Mouse (Mus musculus) kidney, postnatal 10 days (tissue): Measurements from ENCODE around the gene Hist1h1a.

Source experiments
- DNase-seq: peaks from one replicate; pipeline ENCODE4 v3.0.0; 2021; ENCODE audit warnings: mixed read lengths

The Hist1h1a gene

GRCm38 (mm10) chr13:23744421-23745380 lies 18.8 kb upstream of the Hist1h1a start:
- no peak for DNase-seq

- peak; percentile 92 for DNase-seq
Observed at GRCm38 (mm10) chr13:23745381-23746161, 17.9 kb upstream of the Hist1h1a start, which contains the start of gene Hist1h3c. Gene Hist1h3c, minus strand, starts transcription at chr13:23745602.

- DNase-seq = peak; percentile 70
Observed at GRCm38 (mm10) chr13:23746201-23747080, 17.0 kb upstream of the Hist1h1a start, which contains the start of gene Hist1h2bb. Gene Hist1h2bb, plus strand, starts transcription at chr13:23746734.

GRCm38 (mm10) chr13:23747081-23747891 lies 16.2 kb upstream of the Hist1h1a start:
- DNase-seq = no peak

- no peak for DNase-seq
Observed at GRCm38 (mm10) chr13:23747892-23748288, 15.6 kb upstream of the Hist1h1a start.

- DNase-seq = no peak
Observed at GRCm38 (mm10) chr13:23749563-23750121, 13.8 kb upstream of the Hist1h1a start.

- peak; percentile 45 for DNase-seq
Observed at GRCm38 (mm10) chr13:23750839-23751477, 12.5 kb upstream of the Hist1h1a start, which contains the start of gene Hist1h2ab. Gene Hist1h2ab, plus strand, starts transcription at chr13:23751126.

- no peak for DNase-seq
Observed at GRCm38 (mm10) chr13:23751478-23751956, 11.9 kb upstream of the Hist1h1a start.

GRCm38 (mm10) chr13:23752067-23752741 lies 11.3 kb upstream of the Hist1h1a start, which contains the start of gene Hist1h3b:
Gene Hist1h3b, plus strand, starts transcription at chr13:23752267.
- DNase-seq = peak; percentile 95

GRCm38 (mm10) chr13:23752742-23753172 lies 10.7 kb upstream of the Hist1h1a start:
- DNase-seq = no peak

- DNase-seq = no peak
Observed at GRCm38 (mm10) chr13:23753314-23754078, 10.0 kb upstream of the Hist1h1a start.

GRCm38 (mm10) chr13:23755000-23755399 lies 8.5 kb upstream of the Hist1h1a start:
- no peak for DNase-seq

GRCm38 (mm10) chr13:23756790-23757189 lies 6.7 kb upstream of the Hist1h1a start, which contains the start of gene Hist1h4b:
Gene Hist1h4b, plus strand, starts transcription at chr13:23757013.
- peak; percentile 93 for DNase-seq

- DNase-seq = no peak
Observed at GRCm38 (mm10) chr13:23757211-23757773, 6.2 kb upstream of the Hist1h1a start.

- DNase-seq = no peak
Observed at GRCm38 (mm10) chr13:23757921-23758320, 5.5 kb upstream of the Hist1h1a start.

- no peak for DNase-seq
Observed at GRCm38 (mm10) chr13:23759251-23759771, 4.2 kb upstream of the Hist1h1a start.

- DNase-seq = no peak
Observed at GRCm38 (mm10) chr13:23759916-23760239, 3.6 kb upstream of the Hist1h1a start.
